Mouse (Mus musculus): ENCODE data around the gene Vamp2.

GRCm38 (mm10) chr11:69063413-69064201, 24.7 kb upstream of the Vamp2 start:
- TF ChIP-seq EP300 (IDR thresholded peaks at IDR 0.05; ENCODE audit: low read depth) (peak; percentile 42; the same call in 1 of the 2 replicates), CTCF (IDR thresholded peaks at IDR 0.05; ENCODE audit: low read depth) (no peak)
